Mouse (Mus musculus) forebrain, embryonic 15.5 days (tissue): ENCODE measurements around the gene Frmd8. TPM values are rescaled to one million over a fixed set of nuclear protein-coding genes. Genes with fewer than 3 reads are reported as not detected.
A peak's percentile ranks its signal among the peaks of the same experiment; 100 is the strongest.

Experiments
- ATAC-seq: fragments of 200-750 bp; cut with Nextera tagmentation; replicated peaks from 2 replicates; pipeline ENCODE4 v1.8.0; 2017; ENCODE audit warnings: mild to moderate bottlenecking, moderate TSS enrichment, moderate library complexity
- H3K27ac ChIP-seq: fragments of 300-500 bp; sonication (generic); replicated peaks from 2 replicates; pipeline ENCODE4 v1.5.1; 2015; ENCODE audit warnings: mild to moderate bottlenecking, inconsistent platforms
- H3K27me3 ChIP-seq: fragments of 300-500 bp; sonication (generic); 2 replicates; pipeline ENCODE4 v1.6.1; 2015; ENCODE audit warnings: inconsistent platforms
- H3K36me3 ChIP-seq: fragments of 300-500 bp; sonication (generic); 2 replicates; pipeline ENCODE4 v1.6.1; 2015; ENCODE audit warnings: mild to moderate bottlenecking, inconsistent platforms
- H3K4me1 ChIP-seq: fragments of 300-500 bp; sonication (generic); 2 replicates; pipeline ENCODE4 v1.6.1; 2015; ENCODE audit warnings: inconsistent platforms
- H3K4me2 ChIP-seq: fragments of 300-500 bp; sonication (generic); replicated peaks from 2 replicates; pipeline ENCODE4 v1.6.1; 2015; ENCODE audit warnings: mild to moderate bottlenecking, inconsistent platforms
- H3K4me3 ChIP-seq: fragments of 300-500 bp; sonication (generic); 2 replicates; pipeline ENCODE4 v1.5.1; 2015; ENCODE audit warnings: mild to moderate bottlenecking, inconsistent platforms
- H3K9ac ChIP-seq: fragments of 300-500 bp; sonication (generic); replicated peaks from 2 replicates; pipeline ENCODE4 v1.6.1; 2015; ENCODE audit warnings: mild to moderate bottlenecking, inconsistent platforms
- H3K9me3 ChIP-seq: fragments of 300-500 bp; sonication (generic); 2 replicates; pipeline ENCODE4 v1.6.1; 2016; ENCODE audit warnings: inconsistent platforms
- WGBS: fragments of 180-500 bp; shearing (Covaris S2); methylation state at CpG from one replicate; pipeline ENCODE4 v1.1.7; 2015; ENCODE audit warnings: mixed read lengths; 5-methylcytosine and 5-hydroxymethylcytosine counted together
- polyA plus RNA-seq: library from polyadenylated mRNA; unstranded; fragments of >200 nt; fragmentation: Nextera tagmentation; extraction: Ambion mirVana; gene quantifications from 2 replicates; pipeline ENCODE4 v1.2.1, GENCODE M21; 2015

The Frmd8 gene
- 19.5 and 23.3 TPM in 2 replicates for polyA plus RNA-seq

DNA sequence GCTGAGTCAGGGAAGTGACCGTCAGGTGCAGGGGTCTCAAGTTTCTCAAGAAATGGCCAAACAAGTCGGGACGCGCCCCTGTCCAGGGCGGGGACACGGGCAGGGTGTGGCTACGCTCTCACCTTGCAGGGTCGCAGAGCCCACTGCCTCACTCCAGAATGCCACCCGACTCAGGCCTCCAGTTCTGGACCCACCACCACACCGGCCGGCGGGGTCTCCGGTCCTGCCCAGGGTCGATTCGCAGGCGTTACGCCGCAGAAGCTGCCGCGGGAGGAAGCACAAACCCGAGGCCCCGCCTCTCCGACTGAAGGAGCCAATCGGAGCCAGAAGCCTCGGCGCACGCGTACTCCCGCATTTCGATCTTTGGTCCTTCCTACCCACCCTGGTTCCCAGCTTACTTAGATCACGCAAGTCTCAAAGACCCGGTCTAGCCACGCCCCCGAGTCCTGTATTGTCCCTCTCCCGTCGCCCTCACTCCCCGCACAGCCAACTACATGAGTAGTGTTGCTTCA is at the start of gene Frmd8:
Gene Frmd8 (minus strand): TSS at position 306 of the 512 bp plus-strand sequence.
- H3K4me1 ChIP-seq, result peaks cover 33% of the 10 kb centered on the region
- peak within 1 kb of the TSS; percentile 66 for H3K4me2 ChIP-seq
- peak within 1 kb of the TSS; percentile 75 for H3K27ac ChIP-seq
- under 1% methylated on average over 37 of the region's 37 CpGs for WGBS
- H3K9me3 ChIP-seq, result no peaks in the 10 kb centered on the region
- peak; percentile 93 for ATAC-seq
- peak within 1 kb of the TSS; percentile 66 for H3K4me3 ChIP-seq
- no peaks in the 10 kb centered on the region for H3K36me3 ChIP-seq
- no peaks in the 10 kb centered on the region for H3K27me3 ChIP-seq
- H3K9ac ChIP-seq, result peak within 1 kb of the TSS; percentile 79

DNA sequence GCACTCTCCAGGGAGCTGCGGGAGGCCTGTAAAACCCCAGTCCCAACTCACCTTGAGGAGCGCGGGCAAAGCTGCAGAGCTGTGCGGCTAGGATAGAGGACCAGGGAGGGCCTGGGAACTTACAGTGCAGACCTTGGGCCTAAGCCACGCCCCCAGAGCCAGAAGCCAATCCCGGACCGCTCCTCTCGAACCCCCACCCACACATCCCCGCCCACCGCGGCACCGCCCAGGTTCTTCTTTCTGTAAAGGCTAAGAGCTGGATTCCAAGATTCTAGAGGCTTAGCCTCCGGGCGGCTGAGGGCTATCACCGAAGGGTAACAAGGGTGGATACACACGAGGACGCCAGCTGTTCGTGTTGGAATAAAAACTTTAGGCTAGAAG is 49.6 kb upstream of the Frmd8 start, which contains the start of gene Cdc42ep2:
Gene Cdc42ep2 (minus strand): TSS at position 104 of the 381 bp plus-strand sequence.
- no peaks in the 10 kb centered on the region for H3K9me3 ChIP-seq
- no peaks in the 10 kb centered on the region for H3K27me3 ChIP-seq
- 0% methylated on average over 18 of the region's 18 CpGs for WGBS
- peak within 1 kb of the TSS; percentile 65 for H3K4me3 ChIP-seq
- H3K36me3 ChIP-seq, result no peaks in the 10 kb centered on the region
- peaks cover 22% of the 10 kb centered on the region for H3K4me1 ChIP-seq
- peak within 1 kb of the TSS; percentile 67 for H3K27ac ChIP-seq
- H3K9ac ChIP-seq, result peak within 1 kb of the TSS; percentile 61
- ATAC-seq, result peak; percentile 94
- peak within 1 kb of the TSS; percentile 92 for H3K4me2 ChIP-seq

DNA sequence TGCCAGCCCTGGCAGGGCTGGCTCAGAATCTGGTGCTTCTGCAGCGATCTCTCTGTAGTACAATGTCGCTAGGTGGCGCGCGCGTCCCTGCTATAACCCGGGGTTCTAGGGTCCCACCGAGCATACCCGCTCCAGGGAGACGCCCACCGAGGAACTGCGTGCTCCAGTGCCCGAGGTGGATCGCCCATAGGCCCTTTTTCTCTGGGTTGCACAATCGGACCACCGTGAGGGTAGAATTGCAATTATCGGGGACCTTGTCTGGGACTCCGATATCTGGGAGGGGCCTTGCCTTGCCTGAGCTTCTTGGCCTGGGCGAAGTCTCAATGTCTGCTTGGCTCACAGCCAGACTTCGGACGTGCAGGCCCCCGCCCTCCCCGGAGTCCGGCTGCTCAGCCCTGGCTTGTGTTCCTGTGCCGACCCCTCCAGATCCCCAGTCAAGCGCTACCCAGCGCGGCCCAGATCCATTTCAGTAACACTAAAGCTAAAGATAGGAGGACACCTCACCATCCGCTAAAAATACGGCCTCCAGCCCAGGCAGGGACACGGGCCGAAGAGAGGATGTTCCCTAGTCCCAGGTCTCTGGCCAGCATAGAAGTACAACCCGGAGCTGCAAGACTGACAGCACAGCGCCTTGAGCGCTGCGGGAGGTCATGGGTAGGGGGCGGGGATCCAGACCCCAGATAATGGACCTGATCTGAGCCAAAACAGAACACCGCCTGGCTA is 49.1 kb upstream of the Frmd8 start:
- ATAC-seq, result peak; percentile 83
- under 1% methylated on average over 38 of the region's 38 CpGs for WGBS
- peak overlapping the region; percentile 67 for H3K27ac ChIP-seq
- peak overlapping the region; percentile 65 for H3K4me3 ChIP-seq
- H3K36me3 ChIP-seq, result no peaks in the 10 kb centered on the region
- H3K4me1 ChIP-seq, result peaks cover 21% of the 10 kb centered on the region
- no peaks in the 10 kb centered on the region for H3K9me3 ChIP-seq
- H3K9ac ChIP-seq, result peak overlapping the region; percentile 61
- no peaks in the 10 kb centered on the region for H3K27me3 ChIP-seq
- peak overlapping the region; percentile 92 for H3K4me2 ChIP-seq

DNA sequence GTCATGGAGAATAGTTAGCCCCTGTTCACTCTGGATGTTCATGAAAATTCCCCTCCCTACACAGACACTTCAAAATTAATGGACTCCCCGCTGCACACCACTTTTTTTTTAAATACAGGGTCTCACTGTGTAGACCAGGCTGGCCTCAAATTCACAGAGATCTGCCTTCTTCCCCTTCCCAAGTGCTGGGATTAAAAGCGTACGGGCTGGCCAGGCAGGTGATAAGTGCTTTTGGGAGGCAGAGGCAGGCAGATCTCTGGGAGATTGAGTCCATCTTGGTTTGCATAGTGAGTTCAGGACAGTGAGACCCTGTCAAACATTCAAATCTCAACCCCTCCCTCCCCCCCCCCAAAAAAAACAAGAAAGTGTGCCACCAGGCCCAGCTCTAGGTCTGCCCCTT is 47.9 kb upstream of the Frmd8 start:
- Histone ChIP-seq H3K9ac (no peak overlapping the region), H3K4me1 (peaks cover 21% of the 10 kb centered on the region), H3K4me2 (no peak overlapping the region), H3K9me3 (no peaks in the 10 kb centered on the region), H3K4me3 (no peak overlapping the region), H3K36me3 (peaks cover 4% of the 10 kb centered on the region), H3K27ac (no peak overlapping the region), H3K27me3 (no peaks in the 10 kb centered on the region)
- whole genome bisulfite sequencing, result 92% methylated on average over 3 of the region's 3 CpGs
- no peak for ATAC-seq

DNA sequence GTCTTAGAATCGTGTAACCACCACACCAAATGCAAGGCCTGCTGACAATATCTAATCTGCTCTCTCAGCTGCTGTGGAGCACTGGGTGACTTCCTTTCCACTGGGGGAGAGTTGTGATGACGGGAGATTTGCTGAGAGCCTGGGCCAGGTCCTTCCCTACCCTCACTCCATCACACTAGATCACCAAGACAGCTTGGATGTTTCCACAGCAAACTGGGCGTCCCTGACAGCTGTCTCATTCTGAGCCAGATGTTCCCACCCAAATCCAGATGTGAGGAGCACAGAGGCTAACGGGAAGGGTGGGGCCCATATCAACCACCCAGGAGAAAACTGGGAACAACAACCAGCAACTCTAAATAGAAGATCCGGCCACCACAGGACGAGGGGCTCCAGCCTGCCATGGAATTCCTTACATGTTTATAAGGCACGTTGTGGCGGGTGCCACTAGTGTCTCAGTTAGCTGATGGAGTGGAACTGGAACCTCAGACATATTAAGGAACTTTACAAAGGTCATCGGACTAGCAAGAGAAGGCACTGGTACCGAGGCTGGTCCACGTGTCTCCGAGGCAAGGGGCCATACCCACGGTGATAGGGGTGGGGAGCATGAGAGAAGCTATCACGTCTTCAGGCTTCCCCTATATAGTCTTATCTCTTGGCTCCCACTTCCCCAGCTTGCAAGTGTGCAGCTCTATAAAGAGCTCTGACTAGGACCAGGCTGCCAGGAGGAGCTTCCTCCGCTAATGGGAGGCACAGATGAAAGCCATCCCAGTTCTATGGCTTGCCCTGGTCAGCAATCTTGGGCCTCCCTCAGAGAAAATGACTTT is 47.3 kb upstream of the Frmd8 start:
- WGBS, result 83% methylated on average over 15 of the region's 15 CpGs
- Histone ChIP-seq H3K9me3 (no peaks in the 10 kb centered on the region), H3K4me3 (no peak overlapping the region), H3K36me3 (peaks cover 7% of the 10 kb centered on the region), H3K4me2 (no peak overlapping the region), H3K4me1 (peaks cover 21% of the 10 kb centered on the region), H3K27me3 (no peaks in the 10 kb centered on the region), H3K9ac (0 out of 2 replicates have a peak overlapping the region, but pooled peaks have one; percentile 10), H3K27ac (no peak overlapping the region)
- no peak for ATAC-seq

DNA sequence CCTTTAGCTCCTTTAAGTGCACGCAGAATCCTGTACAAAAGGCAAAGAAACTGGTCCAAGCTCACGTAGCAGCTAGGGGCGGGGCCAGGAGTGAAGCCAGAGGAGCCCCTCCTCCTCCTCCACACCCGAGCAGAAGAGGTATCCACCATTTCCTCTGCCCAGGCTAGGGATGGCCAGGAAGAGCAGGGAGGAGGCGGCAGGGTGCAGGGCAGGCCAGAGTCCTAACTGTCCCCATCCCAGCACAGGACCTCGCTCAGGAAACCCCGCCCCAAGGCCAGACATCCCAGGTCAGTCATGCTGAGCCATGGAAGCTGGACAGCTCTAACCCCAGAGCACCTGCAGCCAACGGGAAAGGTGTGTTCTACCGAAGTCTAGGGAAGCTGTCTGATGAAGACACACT is 46.6 kb upstream of the Frmd8 start:
- no peak overlapping the region for H3K27ac ChIP-seq
- 0 out of 2 replicates have a peak overlapping the region, but pooled peaks have one; percentile 10 for H3K9ac ChIP-seq
- H3K27me3 ChIP-seq, result no peaks in the 10 kb centered on the region
- no peak for ATAC-seq
- 18% methylated on average over 9 of the region's 9 CpGs for WGBS
- H3K9me3 ChIP-seq, result no peaks in the 10 kb centered on the region
- peaks cover 21% of the 10 kb centered on the region for H3K4me1 ChIP-seq
- H3K36me3 ChIP-seq, result peaks cover 9% of the 10 kb centered on the region
- no peak overlapping the region; the same call in 1 of the 2 replicates for H3K4me2 ChIP-seq
- no peak overlapping the region for H3K4me3 ChIP-seq

DNA sequence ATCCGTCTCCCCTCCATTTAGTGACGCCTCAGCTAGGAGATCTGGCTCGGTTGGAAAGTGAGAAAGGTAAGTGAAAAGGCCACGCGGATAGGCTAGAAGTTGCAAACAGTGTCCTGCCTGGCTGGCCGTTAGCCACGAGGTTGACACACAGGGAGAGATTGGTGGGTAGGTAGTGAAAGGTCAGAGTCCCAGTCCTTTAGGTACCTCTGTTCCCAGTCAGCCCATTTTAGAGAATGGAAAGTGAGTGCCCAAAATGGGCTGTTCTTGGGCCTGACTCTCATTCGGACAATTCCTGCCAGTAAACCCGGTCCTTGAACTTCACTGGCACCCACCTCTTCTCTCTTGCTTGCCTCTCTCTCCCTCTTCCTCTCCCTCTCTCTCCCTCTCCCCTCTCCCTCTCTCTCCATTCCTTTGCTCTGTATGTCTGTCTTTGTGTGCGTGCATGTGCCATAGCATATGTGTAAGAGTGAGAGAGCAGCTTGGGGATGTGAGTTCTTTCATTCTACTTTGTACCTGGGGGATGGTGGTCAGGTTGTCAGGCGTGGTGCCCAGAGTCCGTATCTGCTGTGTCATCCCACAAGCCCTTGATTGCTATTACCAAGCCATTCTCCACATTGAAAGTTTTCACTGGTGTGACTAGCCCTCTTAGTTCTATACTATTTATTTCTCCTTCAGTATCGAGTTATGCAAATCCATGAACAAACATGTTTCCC is 38.1 kb upstream of the Frmd8 start, which contains the start of gene Dpf2:
Gene Dpf2 (minus strand): TSS at position 4 of the 713 bp plus-strand sequence.
- peaks cover 32% of the 10 kb centered on the region for H3K4me1 ChIP-seq
- H3K9me3 ChIP-seq, result no peaks in the 10 kb centered on the region
- 21% methylated on average over 13 of the region's 13 CpGs for WGBS
- H3K27ac ChIP-seq, result peak within 1 kb of the TSS; percentile 81
- peak within 1 kb of the TSS; percentile 73 for H3K4me2 ChIP-seq
- peak within 1 kb of the TSS; percentile 90 for H3K9ac ChIP-seq
- ATAC-seq, result peak; percentile 15; the same call in 1 of the 2 replicates
- H3K36me3 ChIP-seq, result peaks cover 8% of the 10 kb centered on the region
- no peaks in the 10 kb centered on the region for H3K27me3 ChIP-seq
- H3K4me3 ChIP-seq, result peak within 1 kb of the TSS; percentile 94

DNA sequence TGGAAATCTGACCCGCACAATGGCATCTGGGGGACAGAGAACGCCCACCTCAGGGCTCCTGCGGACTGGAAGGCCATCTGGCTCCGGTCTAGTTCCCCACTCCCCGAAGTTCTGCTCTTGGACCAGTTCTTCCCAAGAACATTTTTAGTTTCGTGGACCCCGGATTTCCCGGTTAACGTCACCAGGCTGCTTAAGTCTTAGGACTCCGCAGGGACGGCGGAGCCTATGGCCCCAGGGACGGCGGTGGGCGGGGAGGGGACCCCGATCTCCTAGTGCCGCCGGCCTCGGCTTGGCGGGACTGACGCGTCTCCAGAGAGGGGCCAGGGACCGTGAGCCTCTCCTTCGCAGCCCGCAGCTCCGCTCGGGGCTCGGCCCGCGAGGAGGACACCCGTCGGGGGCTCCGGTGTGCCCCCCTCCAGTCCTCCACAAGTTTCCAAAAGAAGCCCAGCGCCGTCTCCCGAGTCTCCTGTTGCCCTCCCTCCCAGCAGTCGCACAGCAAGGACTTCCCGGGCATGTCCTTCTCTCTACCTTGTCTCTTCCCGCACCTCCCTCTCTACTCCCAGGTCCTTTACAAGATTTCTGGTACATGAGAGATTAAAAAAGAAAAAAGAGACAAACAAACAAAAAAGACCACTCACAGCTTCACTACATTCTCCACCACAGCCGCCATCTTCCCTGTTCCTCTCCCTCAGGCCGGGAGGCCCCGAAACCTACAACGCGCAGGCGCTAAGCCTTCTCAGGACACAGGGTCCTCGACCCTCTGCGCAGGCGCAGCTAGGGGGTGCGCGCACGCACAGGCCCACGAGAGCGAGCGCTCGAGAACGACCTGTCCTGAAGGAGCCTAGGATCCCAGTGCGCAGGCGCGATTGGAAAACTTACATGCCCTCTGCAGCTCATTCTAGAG is 37.3 kb upstream of the Frmd8 start:
- H3K9ac ChIP-seq, result peak overlapping the region; percentile 90
- H3K4me2 ChIP-seq, result peak overlapping the region; percentile 73
- H3K27ac ChIP-seq, result peak overlapping the region; percentile 81
- H3K9me3 ChIP-seq, result no peaks in the 10 kb centered on the region
- no peaks in the 10 kb centered on the region for H3K27me3 ChIP-seq
- peaks cover 2% of the 10 kb centered on the region; the same call in 1 of the 2 replicates for H3K36me3 ChIP-seq
- WGBS, result under 1% methylated on average over 59 of the region's 59 CpGs
- peaks cover 32% of the 10 kb centered on the region for H3K4me1 ChIP-seq
- peak overlapping the region; percentile 94 for H3K4me3 ChIP-seq
- ATAC-seq, result peak; percentile 96

DNA sequence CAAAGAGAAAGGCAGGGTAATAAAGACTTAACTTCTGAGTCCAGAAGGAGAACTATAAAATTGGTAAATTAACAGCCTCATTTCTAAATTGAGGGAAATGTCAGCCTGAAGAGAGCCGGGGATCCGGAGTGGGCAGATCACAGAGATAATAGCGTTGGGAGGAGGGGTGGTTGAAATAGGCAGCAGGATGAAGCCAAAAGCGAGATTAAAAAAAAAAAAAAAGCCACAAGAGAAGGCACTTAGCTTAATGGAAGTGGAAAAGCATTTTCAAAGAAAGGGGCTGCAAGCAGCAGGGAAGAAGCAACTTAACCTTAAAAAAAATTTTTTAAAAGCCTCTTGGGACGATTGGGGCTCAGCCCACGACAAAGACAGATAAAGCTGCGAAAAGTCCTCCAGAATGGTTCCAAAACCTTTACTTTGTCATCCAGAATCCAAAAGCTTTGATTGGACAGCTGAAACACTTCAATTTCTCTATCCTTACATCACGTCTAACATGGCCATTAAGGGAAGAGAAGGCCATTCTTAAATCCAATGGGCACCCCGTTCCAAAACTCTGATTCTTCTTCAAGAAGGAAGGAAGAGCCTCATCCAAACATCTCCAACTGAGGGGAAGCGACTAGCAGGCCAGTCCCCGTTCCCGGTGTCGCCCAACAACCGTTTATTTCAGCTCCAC is 36.5 kb upstream of the Frmd8 start:
- Histone ChIP-seq H3K27me3 (no peaks in the 10 kb centered on the region), H3K36me3 (peaks cover 7% of the 10 kb centered on the region), H3K27ac (peak overlapping the region; percentile 81), H3K4me1 (peaks cover 32% of the 10 kb centered on the region), H3K9ac (peak overlapping the region; percentile 90), H3K4me3 (peak overlapping the region; percentile 94), H3K9me3 (no peaks in the 10 kb centered on the region), H3K4me2 (peak overlapping the region; percentile 73)
- 6% methylated on average over 14 of the region's 14 CpGs for WGBS
- ATAC-seq, result no peak

DNA sequence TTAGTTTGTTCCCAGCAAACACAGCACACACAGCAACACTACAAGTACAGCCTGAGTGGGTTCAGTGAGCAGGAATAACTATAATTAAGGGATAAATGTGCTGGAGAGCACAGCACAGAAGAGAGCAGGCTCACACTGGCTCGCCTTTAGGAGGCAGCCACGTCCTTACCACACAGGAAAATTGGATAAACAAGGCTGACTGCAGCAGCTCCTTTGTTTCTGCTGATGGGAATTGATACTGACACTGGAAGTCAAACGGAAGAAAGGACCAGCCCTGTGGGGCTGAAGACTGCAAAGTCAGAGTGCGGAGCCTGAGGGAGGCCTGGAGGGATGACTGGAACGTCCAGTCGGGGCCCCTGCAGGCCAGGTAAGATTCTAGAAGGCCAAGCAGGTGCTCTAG is 35.1 kb upstream of the Frmd8 start:
- Histone ChIP-seq H3K9me3 (no peaks in the 10 kb centered on the region), H3K27ac (peak overlapping the region; percentile 69), H3K27me3 (no peaks in the 10 kb centered on the region), H3K4me1 (peaks cover 32% of the 10 kb centered on the region), H3K4me2 (peak overlapping the region; percentile 73), H3K9ac (0 out of 2 replicates have a peak overlapping the region, but pooled peaks have one; percentile 27), H3K4me3 (peak overlapping the region; percentile 27), H3K36me3 (peaks cover 21% of the 10 kb centered on the region)
- WGBS, result 54% methylated on average over 6 of the region's 6 CpGs
- ATAC-seq, result no peak
